In genomic region chr11:3227113-3227512, GRCm38 (mm10) we compare ENCODE assay signal across 18 mouse cellular contexts.
"Had no signal": no experiment of that assay in that cellular context is flagged by ENCODE, and none has a peak within 500 bp of the region (broad histone marks: within the 10 kb centered on the region; RNA-seq: fewer than 3 reads in every experiment).

No protein-coding gene starts in this region.

- H3K4me2 ChIP-seq: lung, embryonic 14.5 days; midbrain, embryonic 12.5 days; neural tube, embryonic 12.5 days had no signal

- H3K9me3 ChIP-seq: midbrain, embryonic 10.5 days; midbrain, embryonic 12.5 days; neural tube, embryonic 12.5 days had no signal

- H3K4me3 ChIP-seq: midbrain, embryonic 10.5 days; midbrain, embryonic 12.5 days; myocyte; neural tube, embryonic 12.5 days had no signal

- DNase-seq: lung, adult 18-20 months; lung, embryonic 14.5 days; lung, postnatal 10 days; lung, postnatal 4 days; midbrain, embryonic 14.5 days; retina, postnatal 1 day; right cerebral cortex, adult 18-20 months; right cerebral cortex, postnatal 25 days; right cerebral cortex, postnatal 4 days; spleen, adult 18-20 months; thymus, adult 18-20 months; thymus, postnatal 14 days; thymus, postnatal 36 days had no signal

- ATAC-seq: midbrain, embryonic 16.5 days had no signal

- H3K9ac ChIP-seq: lung, embryonic 14.5 days; midbrain, embryonic 12.5 days; neural tube, embryonic 12.5 days had no signal

- H3K4me1 ChIP-seq: midbrain, embryonic 10.5 days; midbrain, embryonic 12.5 days; neural tube, embryonic 12.5 days had no signal

- H3K27me3 ChIP-seq: midbrain, embryonic 12.5 days; neural tube, embryonic 12.5 days had no signal

- H3K27ac ChIP-seq: midbrain, embryonic 10.5 days; midbrain, embryonic 12.5 days; neural tube, embryonic 12.5 days had no signal
